Mouse (Mus musculus): ENCODE measurements at regions not wholly inside any gene's neighbourhood (a gene's known extent, or its start where the extent isn't known, plus 50 kb on each side); places are given as distances from the start of the nearest gene placed in this dataset.

GRCm38 (mm10) chr7:37373864-37374263 lies 399.6 kb downstream of the Zfp536 start:
- DNase-seq = peak; percentile 73
- Histone ChIP-seq H3K4me1 (ENCODE audit: control insufficient read depth, insufficient read depth, low read length) (no peaks in the 10 kb centered on the region), H3K27ac (ENCODE audit: insufficient read depth, low read depth, low read length) (no peak overlapping the region), H3K36me3 (ENCODE audit: control insufficient read depth, insufficient read depth, low read length) (no peaks in the 10 kb centered on the region), H3K4me3 (ENCODE audit: insufficient read depth, low read depth, low read length) (no peak overlapping the region), H3K27me3 (replicated peaks; ENCODE audit: control insufficient read depth, insufficient read depth, low read length) (no peaks in the 10 kb centered on the region)
- peak; percentile 89 for TF ChIP-seq CTCF (conservative IDR thresholded peaks at IDR 0.05; ENCODE audit: insufficient read depth, insufficient read length, low read depth, low read length)
- TF ChIP-seq POLR2A (IDR thresholded peaks at IDR 0.05; ENCODE audit: low read depth, low read length) = no peak
- WGBS = 8% methylated on average over 11 of the region's 11 CpGs

GRCm38 (mm10) chr7:37375044-37375443 lies 398.4 kb downstream of the Zfp536 start:
- no peaks in the 10 kb centered on the region for H3K36me3 ChIP-seq (ENCODE audit: control insufficient read depth, insufficient read depth, low read length)
- TF ChIP-seq CTCF (conservative IDR thresholded peaks at IDR 0.05; ENCODE audit: insufficient read depth, insufficient read length, low read depth, low read length) = no peak
- no peaks in the 10 kb centered on the region for H3K27me3 ChIP-seq (replicated peaks; ENCODE audit: control insufficient read depth, insufficient read depth, low read length)
- no peaks in the 10 kb centered on the region for H3K4me1 ChIP-seq (ENCODE audit: control insufficient read depth, insufficient read depth, low read length)
- 68% methylated on average over 9 of the region's 9 CpGs for WGBS
- no peak overlapping the region for H3K4me3 ChIP-seq (ENCODE audit: insufficient read depth, low read depth, low read length)
- DNase-seq = no peak
- no peak overlapping the region for H3K27ac ChIP-seq (ENCODE audit: insufficient read depth, low read depth, low read length)

- Histone ChIP-seq H3K27me3 (replicated peaks; ENCODE audit: control insufficient read depth, insufficient read depth, low read length) (no peaks in the 10 kb centered on the region), H3K36me3 (ENCODE audit: control insufficient read depth, insufficient read depth, low read length) (no peaks in the 10 kb centered on the region), H3K4me3 (ENCODE audit: insufficient read depth, low read depth, low read length) (no peak overlapping the region), H3K27ac (ENCODE audit: insufficient read depth, low read depth, low read length) (no peak overlapping the region), H3K4me1 (ENCODE audit: control insufficient read depth, insufficient read depth, low read length) (no peaks in the 10 kb centered on the region)
- no peak for TF ChIP-seq POLR2A (IDR thresholded peaks at IDR 0.05; ENCODE audit: low read depth, low read length)
- TF ChIP-seq CTCF (conservative IDR thresholded peaks at IDR 0.05; ENCODE audit: insufficient read depth, insufficient read length, low read depth, low read length) = no peak
- no peak for DNase-seq
- WGBS = 54% methylated on average over 11 of the region's 11 CpGs
These were observed 397.9 kb downstream of the Zfp536 start for GRCm38 (mm10) chr7:37375591-37375990.

GRCm38 (mm10) chr7:37376207-37376606 lies 397.2 kb downstream of the Zfp536 start:
- WGBS = 20% methylated on average over 6 of the region's 6 CpGs
- Histone ChIP-seq H3K36me3 (ENCODE audit: control insufficient read depth, insufficient read depth, low read length) (no peaks in the 10 kb centered on the region), H3K4me1 (ENCODE audit: control insufficient read depth, insufficient read depth, low read length) (no peaks in the 10 kb centered on the region), H3K27ac (ENCODE audit: insufficient read depth, low read depth, low read length) (no peak overlapping the region), H3K4me3 (ENCODE audit: insufficient read depth, low read depth, low read length) (no peak overlapping the region), H3K27me3 (replicated peaks; ENCODE audit: control insufficient read depth, insufficient read depth, low read length) (no peaks in the 10 kb centered on the region)
- DNase-seq = no peak
- TF ChIP-seq POLR2A (IDR thresholded peaks at IDR 0.05; ENCODE audit: low read depth, low read length) (no peak), CTCF (conservative IDR thresholded peaks at IDR 0.05; ENCODE audit: insufficient read depth, insufficient read length, low read depth, low read length) (no peak)

- no peak for TF ChIP-seq CTCF (conservative IDR thresholded peaks at IDR 0.05; ENCODE audit: insufficient read depth, insufficient read length, low read depth, low read length)
- no peak for TF ChIP-seq POLR2A (IDR thresholded peaks at IDR 0.05; ENCODE audit: low read depth, low read length)
- Histone ChIP-seq H3K4me1 (ENCODE audit: control insufficient read depth, insufficient read depth, low read length) (no peaks in the 10 kb centered on the region), H3K27me3 (replicated peaks; ENCODE audit: control insufficient read depth, insufficient read depth, low read length) (no peaks in the 10 kb centered on the region), H3K4me3 (ENCODE audit: insufficient read depth, low read depth, low read length) (no peak overlapping the region), H3K36me3 (ENCODE audit: control insufficient read depth, insufficient read depth, low read length) (no peaks in the 10 kb centered on the region), H3K27ac (ENCODE audit: insufficient read depth, low read depth, low read length) (no peak overlapping the region)
- DNase-seq = no peak
- 29% methylated on average over 19 of the region's 19 CpGs for WGBS
These were observed 395.4 kb downstream of the Zfp536 start for GRCm38 (mm10) chr7:37377889-37378521.

- WGBS = 84% methylated on average over 8 of the region's 8 CpGs
- Histone ChIP-seq H3K4me1 (ENCODE audit: control insufficient read depth, insufficient read depth, low read length) (no peaks in the 10 kb centered on the region), H3K36me3 (ENCODE audit: control insufficient read depth, insufficient read depth, low read length) (no peaks in the 10 kb centered on the region), H3K4me3 (ENCODE audit: insufficient read depth, low read depth, low read length) (no peak overlapping the region), H3K27ac (ENCODE audit: insufficient read depth, low read depth, low read length) (no peak overlapping the region), H3K27me3 (replicated peaks; ENCODE audit: control insufficient read depth, insufficient read depth, low read length) (no peaks in the 10 kb centered on the region)
- DNase-seq = no peak
- TF ChIP-seq CTCF (conservative IDR thresholded peaks at IDR 0.05; ENCODE audit: insufficient read depth, insufficient read length, low read depth, low read length) (no peak), POLR2A (IDR thresholded peaks at IDR 0.05; ENCODE audit: low read depth, low read length) (no peak)
These were observed 385.6 kb downstream of the Zfp536 start for GRCm38 (mm10) chr7:37387871-37388270.

GRCm38 (mm10) chr7:37388843-37389702 lies 384.4 kb downstream of the Zfp536 start:
- WGBS = 84% methylated on average over 22 of the region's 22 CpGs
- H3K4me3 ChIP-seq (ENCODE audit: insufficient read depth, low read depth, low read length) = no peak overlapping the region
- TF ChIP-seq CTCF (conservative IDR thresholded peaks at IDR 0.05; ENCODE audit: insufficient read depth, insufficient read length, low read depth, low read length) (no peak), POLR2A (IDR thresholded peaks at IDR 0.05; ENCODE audit: low read depth, low read length) (no peak)
- no peaks in the 10 kb centered on the region for H3K36me3 ChIP-seq (ENCODE audit: control insufficient read depth, insufficient read depth, low read length)
- no peak for DNase-seq
- no peaks in the 10 kb centered on the region for H3K4me1 ChIP-seq (ENCODE audit: control insufficient read depth, insufficient read depth, low read length)
- no peak overlapping the region for H3K27ac ChIP-seq (ENCODE audit: insufficient read depth, low read depth, low read length)
- no peaks in the 10 kb centered on the region for H3K27me3 ChIP-seq (replicated peaks; ENCODE audit: control insufficient read depth, insufficient read depth, low read length)

All from kidney, adult 2 months (tissue).